Comparison of ENCODE assay signal across 8 mouse cellular contexts in the genomic region with DNA sequence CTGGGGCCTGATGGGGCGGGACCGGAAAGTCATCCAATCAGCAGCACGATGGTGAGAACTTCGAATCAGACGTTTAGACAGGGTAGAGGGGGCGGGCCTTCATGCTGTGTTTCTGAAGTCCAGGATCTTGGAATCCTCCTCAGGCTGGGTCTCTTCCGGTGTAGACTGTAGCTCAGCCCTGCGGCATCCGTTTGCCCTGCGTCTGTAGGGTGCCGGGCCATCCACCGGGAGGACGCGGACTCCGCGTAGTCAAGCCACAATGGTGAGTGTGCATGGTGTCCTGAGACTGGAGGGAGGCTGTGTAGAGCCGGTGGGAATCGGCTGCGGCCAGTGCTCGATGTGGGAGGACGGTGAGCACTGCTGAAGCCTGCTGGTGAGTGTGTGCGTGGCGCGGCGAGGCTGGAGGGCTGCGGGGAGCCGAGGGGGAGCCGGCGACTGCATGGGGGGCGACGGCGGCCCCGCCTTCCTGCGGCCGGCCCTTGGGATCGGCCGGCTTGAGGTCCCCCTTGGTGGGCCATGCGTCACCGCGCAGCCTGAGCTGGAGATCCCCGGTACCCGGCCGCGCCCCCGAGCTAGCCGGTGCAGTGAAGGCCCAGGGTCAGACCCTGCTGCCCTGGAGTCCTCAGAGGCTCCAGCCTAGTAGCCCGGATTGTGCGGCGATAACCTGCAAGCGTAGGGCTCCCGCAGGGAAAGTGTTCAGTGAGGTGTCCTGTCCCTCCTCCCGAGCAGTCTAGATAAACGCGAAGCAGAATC. TPM values are rescaled to one million over a fixed set of nuclear protein-coding genes. Genes with fewer than 3 reads are reported as not detected.
DNase-seq lines count a peak whose midpoint lies in the region; ATAC-seq lines count a peak whose summit lies in the region.

A gene (plus strand): TSS at position 84 of the 753 bp plus-strand sequence.

- H3K4me2 ChIP-seq in hindbrain, embryonic 14.5 days (replicated peaks), result peak within 1 kb of the TSS; percentile 60

- H3K4me1 ChIP-seq in hindbrain, embryonic 14.5 days (replicated peaks; ENCODE audit: control insufficient read depth, insufficient read depth, low read length), result peaks cover 20% of the 10 kb centered on the region

- H3K9ac ChIP-seq in hindbrain, embryonic 14.5 days, result peak within 1 kb of the TSS; percentile 91

- peak; percentile 96 for DNase-seq in NIH3T3 (ENCODE audit: low read depth)
- peak; percentile 93 to 94 for DNase-seq in cerebellum, postnatal 10 days
- peak; percentile 87 to 88 for DNase-seq in frontal cortex, postnatal 14 days (ENCODE audit: low spot score in 2 of 2)
- peak; percentile 90 for DNase-seq in hindbrain, embryonic 14.5 days (ENCODE audit: low spot score)
- DNase-seq in layer of hippocampus, postnatal 36 days, result peak; percentile 85 to 87
- peak; percentile 96 for DNase-seq in lung, postnatal 36 days
- peak; percentile 95 for DNase-seq in retina, postnatal 1 day
- peak; percentile 74 to 79 for DNase-seq in urinary bladder, adult 18-20 months (ENCODE audit: low spot score in 2 of 2)

- H3K4me3 ChIP-seq in hindbrain, embryonic 14.5 days (replicated peaks; ENCODE audit: low read length), result peak within 1 kb of the TSS; percentile 80

- H3K27me3 ChIP-seq in hindbrain, embryonic 14.5 days (ENCODE audit: control insufficient read depth, insufficient read depth, low read length), result no peaks in the 10 kb centered on the region

- H3K27ac ChIP-seq in hindbrain, embryonic 14.5 days, result peak within 1 kb of the TSS; percentile 86

- ATAC-seq in hindbrain, embryonic 14.5 days (ENCODE audit: low FRiP score), result peak; percentile 100

- H3K9me3 ChIP-seq in hindbrain, embryonic 14.5 days (ENCODE audit: control insufficient read depth, low read length), result no peaks in the 10 kb centered on the region

- under 1% methylated on average over 54 of the region's 54 CpGs for WGBS in hindbrain, embryonic 14.5 days

- H3K36me3 ChIP-seq in hindbrain, embryonic 14.5 days (replicated peaks; ENCODE audit: control insufficient read depth, insufficient read depth), result no peaks in the 10 kb centered on the region

RNA-seq across cellular contexts. Expression of the gene that starts here (rescaled TPM):
- 17.8 and 19.7 TPM in 2 replicates for polyA plus RNA-seq in hindbrain, embryonic 14.5 days (2014; fragmentation: Nextera tagmentation; extraction: Ambion mirVana)
- 10 to 100 TPM; 17.1 to 19.4 TPM for total RNA-seq in layer of hippocampus, postnatal 36 days (2021)

Comparison
In these comparisons a context has a peak if more than half of its experiments do, and no peak if none do; other contexts are left out.
1. Peak in every context shown above with its lines: DNase-seq, ATAC-seq, H3K4me3 ChIP-seq and H3K27ac ChIP-seq.